Mouse (Mus musculus) heart, adult 8-10 months (tissue): ENCODE measurements around the gene Rgma. TPM values are rescaled to one million over a fixed set of nuclear protein-coding genes. Genes with fewer than 3 reads are reported as not detected.

Experiments
- DNase-seq: peaks from one replicate; pipeline ENCODE4 v3.0.0; 2022; ENCODE audit warnings: low spot score
- total RNA-seq, 4 experiments: library from RNA; stranded (reverse); gene quantifications; 2 replicates each; pipeline ENCODE4 v1.2.4; 2022

Gene Rgma
- total RNA-seq, 4 experiments from 2014 or later = 52.3 to 84.3 (median 65.6) TPM

DNA sequence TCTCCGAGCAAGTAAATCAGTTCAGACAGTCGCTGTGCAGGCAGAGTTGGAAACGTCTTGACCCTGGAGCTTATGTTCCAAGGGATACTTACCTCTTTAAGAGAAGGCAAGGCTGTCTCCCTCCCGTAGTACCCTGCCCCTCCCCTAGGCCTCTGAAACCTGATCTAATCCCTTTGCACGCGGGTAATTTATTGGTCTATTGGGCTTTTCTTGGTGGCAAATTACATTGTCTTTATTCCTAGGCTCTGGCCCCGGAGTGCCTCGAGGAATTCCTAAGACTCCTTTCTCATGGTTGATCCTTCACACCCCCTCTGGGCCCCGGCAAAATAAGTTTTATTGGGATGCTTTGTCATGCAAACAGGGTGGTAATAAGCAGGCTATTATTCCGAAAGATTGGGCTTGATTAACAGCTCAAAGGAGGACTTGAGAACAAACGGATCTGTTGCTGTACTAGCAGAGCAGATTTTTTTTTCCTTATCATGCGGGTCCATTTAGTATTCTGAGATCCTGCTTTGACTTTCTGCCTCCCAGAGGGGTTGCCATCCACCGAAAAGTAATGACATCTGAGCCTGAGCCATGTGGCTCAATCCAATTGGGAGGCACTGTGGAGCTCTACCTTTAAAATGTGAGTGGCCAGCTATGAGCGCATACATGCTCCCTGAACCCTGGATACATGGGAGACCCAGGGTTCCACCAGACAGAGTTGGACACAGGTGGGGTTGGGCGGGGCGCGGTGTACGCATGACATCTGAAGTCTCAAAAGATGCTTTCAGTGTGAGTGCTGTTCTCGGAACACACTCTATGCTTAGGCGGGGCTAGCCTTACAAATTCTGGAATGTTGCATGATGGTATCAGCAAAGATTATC is 25.0 kb downstream of the Rgma start:
- no peak for DNase-seq

DNA sequence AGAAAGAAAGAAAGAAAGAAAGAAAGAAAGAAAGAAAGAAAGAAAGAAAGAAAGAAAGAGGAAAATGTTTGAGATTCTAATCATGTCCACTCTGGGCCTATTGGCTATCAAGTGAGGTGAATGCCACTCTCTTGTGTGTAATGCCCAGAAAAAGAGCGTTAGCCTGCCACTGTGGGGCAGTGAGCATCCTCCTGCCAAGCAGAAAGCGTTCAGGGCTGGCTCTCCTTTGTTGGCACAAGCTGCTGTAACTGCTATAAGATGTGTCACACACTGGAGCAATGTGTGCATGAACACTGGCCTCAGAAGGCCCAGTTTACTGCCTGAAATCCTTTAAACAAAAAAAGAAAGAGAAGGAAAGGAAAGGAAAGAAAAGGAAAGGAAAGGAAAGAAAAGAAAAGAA is 26.8 kb downstream of the Rgma start:
- DNase-seq = no peak

DNA sequence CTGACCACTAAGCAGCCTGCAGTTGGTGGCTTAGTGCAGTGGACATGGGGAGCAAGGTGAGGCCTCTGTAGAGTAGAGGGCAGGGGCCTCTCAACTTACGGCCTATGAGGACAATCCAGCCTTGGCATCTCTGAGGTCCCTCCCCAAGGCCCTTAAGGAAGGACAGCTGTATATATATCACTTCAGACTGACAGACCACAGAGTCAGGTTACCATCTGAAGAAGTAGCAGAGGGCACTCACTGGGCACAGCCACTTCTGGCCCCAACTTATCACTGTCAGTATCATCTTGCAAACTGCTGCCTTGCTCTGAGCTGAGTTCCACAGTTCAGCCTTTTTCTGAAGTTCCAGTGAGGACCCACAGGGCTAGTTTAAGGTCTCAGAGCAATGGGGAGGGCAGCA is 27.4 kb downstream of the Rgma start:
- no peak for DNase-seq

- DNase-seq = no peak
These were observed 28.2 kb downstream of the Rgma start for GRCm38 (mm10) chr7:73403538-73403937.

DNA sequence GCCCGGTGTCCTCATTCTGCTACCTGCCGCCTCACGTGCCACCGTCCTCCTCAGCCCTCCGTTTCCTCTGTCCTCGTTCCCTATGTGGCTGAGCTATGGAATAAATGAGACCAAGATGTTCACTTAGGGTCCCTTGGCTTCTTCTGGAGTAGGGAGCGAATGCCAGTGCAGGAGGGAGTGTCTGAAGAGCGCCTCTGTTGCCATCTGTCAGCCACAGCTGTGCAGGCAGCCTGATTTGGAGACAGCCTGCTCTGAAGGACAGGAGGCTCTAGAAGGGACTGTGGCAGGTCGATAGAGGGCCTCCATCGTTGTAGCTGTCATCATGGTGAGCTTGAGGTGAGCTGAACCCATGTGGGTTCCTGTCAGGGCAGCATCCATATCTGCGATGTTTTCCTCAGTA is 30.2 kb downstream of the Rgma start:
- no peak for DNase-seq

DNA sequence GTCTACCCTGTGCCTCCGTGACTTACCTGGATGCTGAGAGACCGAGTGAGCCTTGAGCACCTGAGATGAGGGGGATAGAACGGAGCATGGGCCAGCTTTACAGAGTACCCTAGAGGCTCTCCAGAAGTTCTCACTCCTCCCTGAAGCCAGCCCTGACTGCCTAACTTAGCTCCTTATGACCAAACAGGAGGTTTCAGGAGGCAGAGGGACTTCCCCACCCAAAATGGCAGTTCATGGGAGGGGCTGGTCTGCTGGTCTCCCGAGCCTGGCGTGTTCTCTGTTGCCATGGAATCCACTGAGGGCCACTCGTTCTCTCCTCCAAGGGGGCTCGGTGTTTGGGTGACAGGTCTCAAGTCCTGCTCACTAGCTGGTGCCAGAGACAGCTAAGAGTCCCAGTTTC is 36.2 kb downstream of the Rgma start:
- DNase-seq = no peak

DNA sequence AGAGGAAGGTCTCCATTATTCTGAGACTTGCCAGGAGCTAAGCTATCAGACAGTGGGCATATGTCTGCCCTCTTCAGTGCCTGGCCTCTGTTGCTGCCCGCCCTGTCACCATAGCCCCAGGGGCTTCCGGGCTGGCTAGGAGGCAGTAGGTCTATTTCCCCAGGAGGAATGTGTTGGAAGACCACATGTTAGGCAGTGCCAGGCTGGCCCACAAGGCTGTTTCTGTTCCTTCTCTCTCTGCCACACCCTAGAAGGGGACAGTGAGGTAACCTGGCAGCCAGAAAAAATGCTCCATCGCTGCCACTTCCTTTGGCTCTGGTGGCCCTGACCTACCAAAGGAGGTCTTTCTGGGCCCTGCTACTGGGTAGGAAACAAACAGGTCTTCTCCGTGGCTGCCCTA is 36.7 kb downstream of the Rgma start:
- no peak for DNase-seq

DNA sequence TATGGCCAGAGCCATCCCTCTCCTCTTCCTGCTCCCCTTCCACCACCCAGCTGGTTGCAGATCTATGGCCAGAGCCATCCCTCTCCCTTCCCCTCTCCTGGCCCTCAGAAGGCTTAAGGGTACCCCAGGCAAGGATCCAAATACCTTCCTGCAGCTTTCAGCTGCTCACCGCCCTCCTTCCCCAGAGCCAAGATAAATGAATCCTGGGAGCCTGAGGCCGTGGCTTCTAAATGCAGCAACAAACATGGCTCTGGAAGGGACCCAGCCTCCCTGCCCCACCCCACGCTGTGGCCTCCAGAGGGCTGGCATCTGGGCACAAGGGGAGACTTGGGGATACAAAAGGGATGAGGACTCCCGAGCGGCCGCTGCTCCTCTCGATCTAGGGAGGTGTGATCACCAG is 37.1 kb downstream of the Rgma start:
- DNase-seq = no peak

DNA sequence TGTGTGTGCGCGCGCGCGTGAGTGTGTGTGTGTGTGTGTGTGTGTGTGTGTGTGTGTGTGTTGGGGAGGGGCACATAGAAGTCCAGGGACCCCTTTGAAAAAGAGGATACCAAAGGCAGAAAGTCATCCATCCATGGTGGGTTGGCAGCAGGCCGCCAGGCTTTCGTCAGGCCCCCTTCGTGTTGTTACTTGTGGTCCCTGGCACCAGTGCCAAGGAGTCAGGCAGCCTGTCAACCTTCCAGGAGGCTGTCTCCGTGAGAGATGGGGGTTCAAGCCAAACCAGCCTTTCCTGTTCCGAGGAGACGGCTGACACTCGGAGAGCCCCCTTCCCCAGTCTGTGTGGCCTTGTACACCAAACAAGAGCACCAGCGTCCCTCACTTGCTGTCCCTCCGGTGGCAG is 38.9 kb downstream of the Rgma start:
- no peak for DNase-seq

DNA sequence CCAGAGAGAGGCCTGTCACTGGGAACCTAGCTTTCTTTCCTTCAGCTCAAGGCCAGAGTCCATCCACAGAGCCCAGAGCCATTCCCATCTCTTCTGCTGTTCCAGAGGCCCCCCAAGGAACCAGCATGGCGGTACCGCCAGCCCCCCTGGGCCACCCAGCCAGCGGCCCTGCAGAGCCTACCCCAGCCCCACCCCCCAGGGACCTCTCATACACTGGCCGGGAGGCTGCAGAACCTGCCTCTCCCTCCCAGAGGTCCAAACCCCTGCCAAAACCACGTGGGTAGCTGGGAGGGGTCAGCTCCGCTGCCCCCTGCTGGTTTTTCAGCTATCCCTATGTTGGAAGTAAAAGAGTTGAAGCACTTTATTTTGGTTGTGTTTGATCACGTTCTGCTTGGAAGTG is 44.1 kb downstream of the Rgma start:
- DNase-seq = no peak

DNA sequence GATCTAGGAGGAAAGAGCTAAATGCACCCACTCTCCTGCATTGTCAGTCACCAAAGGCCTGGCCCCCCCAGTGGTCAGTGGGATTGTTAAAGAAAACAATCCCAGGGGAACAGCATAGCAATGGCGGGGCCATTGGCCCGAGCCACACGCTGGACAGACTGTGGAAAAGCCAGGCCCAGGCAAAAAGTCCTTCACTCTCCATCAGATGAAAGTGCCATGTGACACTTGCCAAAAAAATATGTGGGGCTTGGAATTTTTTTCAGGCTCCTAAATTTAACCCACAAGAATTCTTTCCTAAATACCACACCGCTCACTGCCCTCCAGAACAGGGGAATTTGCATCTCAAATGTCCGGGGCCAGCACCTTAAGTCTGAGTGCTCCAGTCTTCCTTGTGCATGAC is 45.5 kb downstream of the Rgma start:
- no peak for DNase-seq

DNA sequence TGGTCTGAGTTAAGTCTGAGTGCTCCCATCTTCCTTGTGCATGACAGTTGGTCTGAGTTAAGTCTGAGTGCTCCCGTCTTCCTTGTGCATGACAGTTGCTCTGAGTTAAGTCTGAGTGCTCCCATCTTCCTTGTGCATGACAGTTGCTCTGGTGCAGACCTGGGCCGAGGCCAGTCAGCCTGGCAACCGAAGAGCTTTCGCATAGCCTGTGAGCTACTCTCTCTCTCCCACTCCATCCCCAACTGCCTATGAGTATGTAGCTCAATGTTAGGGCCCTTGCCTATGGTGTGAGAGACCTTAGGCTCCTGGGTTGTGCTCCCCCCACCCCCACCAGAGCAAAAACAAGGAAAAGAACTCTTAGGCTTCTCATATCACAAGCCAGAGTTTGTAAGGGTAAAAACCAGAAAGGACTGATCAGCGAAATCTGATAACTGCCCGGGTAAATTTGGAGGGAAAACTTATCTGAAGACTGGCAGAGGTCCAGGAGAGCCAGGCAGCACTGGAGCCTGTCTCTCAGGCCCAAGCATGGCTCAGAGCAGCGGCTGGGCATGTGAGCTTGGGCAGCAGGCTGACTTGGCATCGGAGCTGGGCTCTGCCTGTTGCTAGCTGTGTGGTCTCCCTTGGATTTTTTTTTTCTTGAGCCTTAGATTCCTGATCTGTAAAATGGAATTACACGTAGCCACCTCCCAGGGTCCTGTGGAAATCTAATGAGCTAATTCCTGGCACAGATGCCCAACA is 46.1 kb downstream of the Rgma start:
- no peak for DNase-seq

DNA sequence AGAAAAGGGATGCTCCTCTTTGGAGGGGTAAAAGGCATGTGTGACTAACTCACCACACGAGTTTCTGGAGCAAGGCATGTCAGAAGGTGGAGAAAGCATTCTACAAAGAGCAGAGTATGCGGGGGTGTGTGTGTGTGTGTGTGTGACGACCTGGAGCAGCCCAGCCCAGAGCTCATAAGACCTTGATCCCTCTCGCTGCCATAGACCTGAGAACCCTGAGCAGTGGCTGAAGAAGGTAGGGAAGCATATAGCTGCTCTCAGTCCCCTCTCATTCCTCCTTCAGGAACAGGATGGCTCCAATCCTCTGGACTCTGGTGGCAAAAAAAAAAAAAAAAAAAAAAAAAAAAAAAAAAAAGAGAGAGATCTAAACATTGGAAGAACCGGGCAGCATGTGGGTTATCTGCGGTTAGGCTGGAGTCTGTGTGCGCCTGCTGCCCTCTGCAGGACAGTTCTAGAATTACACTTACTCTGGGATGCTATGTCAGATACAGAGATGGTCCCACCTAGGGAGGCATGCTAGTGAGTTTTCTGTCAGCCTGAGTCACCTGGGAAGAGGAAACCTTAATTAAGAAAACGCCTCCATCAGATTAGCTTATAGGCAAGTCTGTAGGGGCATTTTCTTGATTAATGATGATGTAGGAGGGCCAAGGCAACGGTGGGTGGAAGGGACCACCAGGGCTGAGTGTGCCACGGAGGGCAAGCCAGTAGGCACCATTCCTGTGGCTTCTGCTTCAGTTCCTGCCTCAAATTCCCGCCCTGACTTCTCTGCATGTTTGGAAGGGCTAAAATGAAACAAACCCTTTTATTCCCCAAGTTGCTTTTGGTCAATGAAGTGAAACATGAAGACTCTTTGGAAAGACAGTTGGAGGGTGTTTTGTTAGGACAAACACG is 47.2 kb downstream of the Rgma start:
- DNase-seq = peak; percentile 77

DNA sequence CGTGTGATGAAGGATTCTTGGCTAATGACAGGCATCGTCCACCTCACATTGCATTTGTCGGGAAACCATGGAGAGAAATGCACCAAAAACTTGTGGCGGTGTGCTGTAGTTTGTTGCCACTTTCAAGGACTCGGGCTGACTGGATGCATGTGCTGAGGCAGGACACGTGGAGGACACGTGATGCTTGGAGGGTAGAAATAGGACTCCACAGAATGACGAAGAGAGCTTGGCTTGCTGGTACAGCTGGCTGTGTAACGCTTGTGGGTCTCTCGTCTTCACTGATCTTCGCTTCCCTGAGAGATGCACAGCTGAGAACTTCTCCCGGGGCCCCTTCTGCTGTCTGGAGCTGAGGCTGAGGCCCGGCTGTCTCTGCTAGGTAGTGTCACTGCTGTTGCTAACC is 47.9 kb downstream of the Rgma start:
- no peak for DNase-seq

DNA sequence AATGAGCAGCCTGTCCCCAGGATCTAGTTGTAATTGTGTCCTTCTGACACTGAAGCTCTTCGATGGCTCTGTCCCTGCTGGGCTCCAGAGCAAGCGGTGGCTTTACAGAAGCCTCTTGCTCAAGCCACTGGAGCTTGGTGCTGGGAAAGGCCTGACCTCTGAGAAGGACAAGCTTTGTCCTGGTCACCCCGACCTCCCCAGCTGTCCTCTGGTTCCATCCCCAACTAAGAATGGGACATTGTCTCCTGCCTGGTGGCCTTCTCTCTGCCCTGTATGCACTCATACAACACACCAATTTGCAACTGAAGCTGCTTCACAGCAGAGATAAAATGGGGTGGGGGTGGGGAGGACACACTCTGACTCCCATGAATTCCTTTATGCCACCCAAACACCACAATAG is 48.9 kb downstream of the Rgma start:
- DNase-seq = no peak

GRCm38 (mm10) chr7:73424705-73425104 is 49.4 kb downstream of the Rgma start:
- peak; percentile 34 for DNase-seq

- DNase-seq = no peak
These were observed 50.1 kb downstream of the Rgma start for GRCm38 (mm10) chr7:73425451-73425850.

DNA sequence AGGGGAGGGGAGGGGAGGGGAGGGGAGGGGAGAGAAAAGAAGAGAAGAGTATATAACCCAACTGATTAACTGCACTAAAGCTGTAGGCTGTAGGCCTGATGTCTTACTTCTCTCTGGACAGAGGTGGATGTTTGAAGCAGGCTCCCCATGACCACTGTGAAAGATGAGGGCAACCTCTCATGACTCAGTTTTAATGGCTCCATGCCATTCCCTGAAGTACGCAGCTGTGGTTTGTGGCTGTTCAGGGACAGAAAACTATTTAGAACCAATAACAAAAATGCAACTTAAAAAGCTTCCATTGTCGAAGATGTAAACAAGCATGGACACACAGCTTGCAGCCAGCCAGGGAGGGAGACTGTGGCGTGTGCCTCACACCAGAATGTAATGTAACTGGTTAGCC is 50.9 kb downstream of the Rgma start:
- DNase-seq = peak; percentile 33

DNA sequence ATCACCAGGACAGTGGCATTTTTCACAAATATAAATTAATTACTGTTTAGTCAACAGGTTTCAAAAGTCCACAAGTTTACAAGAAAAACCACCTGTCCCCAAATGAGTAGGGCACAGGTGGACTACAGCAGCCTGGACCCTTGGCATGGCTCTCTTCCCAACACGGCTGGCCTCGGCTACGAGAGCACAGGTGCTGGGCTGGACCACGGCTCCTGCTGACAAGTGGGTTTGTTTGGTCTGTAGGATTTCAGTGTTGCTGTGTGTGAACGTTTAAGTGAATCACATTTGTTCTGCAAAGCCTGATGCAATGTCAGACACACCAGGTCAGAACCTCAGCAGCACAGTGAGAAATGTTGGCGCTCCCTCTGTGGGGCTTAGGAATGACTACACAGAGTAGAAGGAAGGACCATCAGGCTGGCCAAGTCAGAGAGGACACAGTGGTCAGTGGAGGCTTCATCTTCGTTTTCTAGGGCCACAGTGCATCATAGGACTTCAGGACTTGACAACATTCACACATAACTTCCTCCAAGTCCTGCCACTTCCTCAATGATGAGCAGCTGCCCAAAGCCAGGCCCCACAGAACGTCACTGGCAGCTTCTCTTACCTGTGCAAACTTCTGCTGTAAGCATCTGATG is 51.6 kb downstream of the Rgma start:
- no peak for DNase-seq

GRCm38 (mm10) chr7:73427794-73428193 is 52.5 kb downstream of the Rgma start:
- DNase-seq = no peak

- no peak for DNase-seq
These were observed 53.2 kb downstream of the Rgma start for GRCm38 (mm10) chr7:73428525-73428924.
